Mouse (Mus musculus) cortical plate, adult 2 months (tissue): ENCODE results near the gene Adam15.

Experiments used
- CTCF ChIP-seq: fragments of 200-500 bp; IDR thresholded peaks from 2 replicates; pipeline ENCODE4 v1.5.1; 2011; ENCODE audit warnings: mild to moderate bottlenecking, control low read depth, low read length; ENCODE audit not compliant: insufficient read depth; ENCODE audit errors: extremely low read depth
- POLR2A ChIP-seq: fragments of 200-500 bp; IDR thresholded peaks from 2 replicates; pipeline ENCODE4 v1.6.1; 2011; ENCODE audit warnings: mild to moderate bottlenecking, low read length, control low read depth; ENCODE audit not compliant: insufficient read depth; ENCODE audit errors: extremely low read depth

- no peak for TF ChIP-seq CTCF
- no peak for TF ChIP-seq POLR2A
Measured at GRCm38 (mm10) chr3:89333053-89333452, 16.7 kb downstream of the Adam15 start.
